Mouse (Mus musculus) liver, adult 2 months (tissue): ENCODE measurements around the gene Atp6v1a.
A peak's percentile ranks its signal among the peaks of the same experiment; 100 is the strongest.

Source experiments
- CTCF ChIP-seq: fragments of 200-500 bp; IDR thresholded peaks from 2 replicates; pipeline ENCODE4 v1.5.1; 2011; ENCODE audit warnings: low read depth, low read length, control low read depth
- POLR2A ChIP-seq: fragments of 200-500 bp; IDR thresholded peaks from 2 replicates; pipeline ENCODE4 v1.6.1; 2011; ENCODE audit warnings: low read length, control low read depth; ENCODE audit not compliant: insufficient read depth; ENCODE audit errors: extremely low read depth

- TF ChIP-seq POLR2A = no peak
- peak; percentile 43 for TF ChIP-seq CTCF
Observed at GRCm38 (mm10) chr16:44140186-44140787, 782 bp upstream of the Atp6v1a start.
